Mouse (Mus musculus): ENCODE measurements at regions not wholly inside any gene's neighbourhood (a gene's known extent, or its start where the extent isn't known, plus 50 kb on each side); places are given as distances from the start of the nearest gene placed in this dataset.

DNA sequence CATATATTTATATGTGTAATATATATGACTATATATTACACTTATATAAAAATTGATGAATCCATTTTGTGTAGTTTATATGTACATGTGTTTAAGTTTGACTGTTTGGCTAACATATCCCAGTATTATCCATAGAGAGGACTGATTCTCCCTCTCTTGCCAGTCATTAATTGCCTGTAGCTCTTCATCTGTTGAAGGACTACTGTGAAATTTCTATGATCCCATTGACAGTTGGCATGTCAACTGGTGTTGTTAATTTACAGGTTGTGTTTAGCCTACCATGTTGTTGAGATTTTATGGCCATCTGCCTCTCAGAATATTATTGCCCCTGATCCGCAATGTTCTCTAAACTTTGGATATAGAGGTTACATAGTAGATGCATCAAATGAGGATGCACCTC, 1058.3 kb downstream of the Zpld1 start:
- TF ChIP-seq CTCF (IDR thresholded peaks at IDR 0.05; ENCODE audit: borderline replicate concordance, insufficient read depth, low read length) (no peak), POLR2A (IDR thresholded peaks at IDR 0.05; ENCODE audit: low read depth, low read length) (no peak)

Data from embryonic fibroblast, embryonic 13.5 days (primary cell).